Mouse (Mus musculus): ENCODE results near the gene Avl9. TPM values are rescaled to one million over a fixed set of nuclear protein-coding genes. Genes with fewer than 3 reads are reported as not detected.

Gene Avl9
- polyA plus RNA-seq, 1 experiment from 2014 or later: 12.9 TPM

GRCm38 (mm10) chr6:56797311-56798151 is 82.8 kb downstream of the Avl9 start, which contains the start of gene Kbtbd2:
TSS of gene Kbtbd2 (minus strand) at chr6:56797813.
- peak within 1 kb of the TSS; percentile 93 for H3K9ac ChIP-seq
- no peaks in the 10 kb centered on the region for H3K27me3 ChIP-seq (replicated peaks)
- H3K4me3 ChIP-seq (replicated peaks): peak within 1 kb of the TSS; percentile 93
- under 1% methylated on average over 97 of the region's 98 CpGs for WGBS
- no peaks in the 10 kb centered on the region for H3K36me3 ChIP-seq
- H3K4me2 ChIP-seq (replicated peaks): peak within 1 kb of the TSS; percentile 75
- no peaks in the 10 kb centered on the region for H3K9me3 ChIP-seq
- peaks cover 12% of the 10 kb centered on the region for H3K4me1 ChIP-seq (replicated peaks)
- peak within 1 kb of the TSS; percentile 100 for H3K27ac ChIP-seq
- peak; percentile 95 for ATAC-seq

DNA sequence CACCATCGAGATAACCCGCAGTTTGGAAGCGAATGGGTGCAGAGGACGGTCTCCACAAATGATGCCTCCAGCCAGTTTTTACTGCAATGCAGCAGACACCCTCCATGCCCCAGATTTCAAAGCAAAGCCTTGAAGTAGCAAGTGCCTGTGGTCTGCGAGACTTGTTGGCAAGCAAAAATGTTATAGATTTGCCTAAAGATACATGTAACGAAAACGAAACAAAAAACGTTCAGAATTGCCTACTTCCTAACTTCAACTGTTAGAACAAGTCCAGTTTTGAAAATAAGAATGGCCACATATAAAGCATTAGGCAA is 83.4 kb downstream of the Avl9 start:
- H3K9me3 ChIP-seq: no peaks in the 10 kb centered on the region
- peak overlapping the region; percentile 93 for H3K4me3 ChIP-seq (replicated peaks)
- no peak for ATAC-seq
- H3K27me3 ChIP-seq (replicated peaks): no peaks in the 10 kb centered on the region
- peaks cover 12% of the 10 kb centered on the region for H3K4me1 ChIP-seq (replicated peaks)
- peak overlapping the region; percentile 75 for H3K4me2 ChIP-seq (replicated peaks)
- 13% methylated on average over 8 of the region's 8 CpGs for WGBS
- H3K9ac ChIP-seq: peak overlapping the region; percentile 93
- H3K27ac ChIP-seq: peak overlapping the region; percentile 100
- H3K36me3 ChIP-seq: no peaks in the 10 kb centered on the region

- H3K9me3 ChIP-seq: no peaks in the 10 kb centered on the region
- no peaks in the 10 kb centered on the region for H3K36me3 ChIP-seq
- H3K4me3 ChIP-seq (replicated peaks): no peak overlapping the region
- 93% methylated on average over 4 of the region's 4 CpGs for WGBS
- no peaks in the 10 kb centered on the region for H3K27me3 ChIP-seq (replicated peaks)
- H3K9ac ChIP-seq: no peak overlapping the region
- ATAC-seq: no peak
- H3K27ac ChIP-seq: no peak overlapping the region
- no peaks in the 10 kb centered on the region for H3K4me1 ChIP-seq (replicated peaks)
- no peak overlapping the region for H3K4me2 ChIP-seq (replicated peaks)
Observed at GRCm38 (mm10) chr6:56805026-56805425, 90.3 kb downstream of the Avl9 start.

- Histone ChIP-seq H3K27ac (no peak overlapping the region), H3K4me1 (replicated peaks) (no peaks in the 10 kb centered on the region), H3K4me3 (replicated peaks) (no peak overlapping the region), H3K36me3 (no peaks in the 10 kb centered on the region), H3K9me3 (no peaks in the 10 kb centered on the region), H3K9ac (no peak overlapping the region), H3K4me2 (replicated peaks) (no peak overlapping the region), H3K27me3 (replicated peaks) (no peaks in the 10 kb centered on the region)
- WGBS: 62% methylated on average over 2 of the region's 2 CpGs
- ATAC-seq: no peak
Observed at GRCm38 (mm10) chr6:56806195-56806594, 91.5 kb downstream of the Avl9 start.

- no peak overlapping the region for H3K4me3 ChIP-seq (replicated peaks)
- H3K9ac ChIP-seq: no peak overlapping the region
- no peaks in the 10 kb centered on the region for H3K27me3 ChIP-seq (replicated peaks)
- ATAC-seq: peak; percentile 78
- no peaks in the 10 kb centered on the region for H3K4me1 ChIP-seq (replicated peaks)
- H3K4me2 ChIP-seq (replicated peaks): no peak overlapping the region
- WGBS: 9% methylated on average over 3 of the region's 3 CpGs
- no peaks in the 10 kb centered on the region for H3K9me3 ChIP-seq
- H3K36me3 ChIP-seq: no peaks in the 10 kb centered on the region
- H3K27ac ChIP-seq: no peak overlapping the region
Observed at GRCm38 (mm10) chr6:56808656-56809055, 94.0 kb downstream of the Avl9 start.

Other genes with a start within 250 kb of the Avl9 start
- 1.9 TPM in 2 replicates for gene Pde1c, start 145.8 kb upstream of the Avl9 start, polyA plus RNA-seq (2015; fragmentation: Nextera tagmentation; extraction: Ambion mirVana)
- gene Lsm5, start 10.2 kb upstream of the Avl9 start, polyA plus RNA-seq (2015; fragmentation: Nextera tagmentation; extraction: Ambion mirVana): 116 and 146 TPM in 2 replicates
- gene Kbtbd2, start 82.9 kb downstream of the Avl9 start, polyA plus RNA-seq (2015; fragmentation: Nextera tagmentation; extraction: Ambion mirVana): 20.9 and 23.5 TPM in 2 replicates
- 106 and 109 TPM in 2 replicates for gene Fkbp9, start 117.2 kb downstream of the Avl9 start, polyA plus RNA-seq (2015; fragmentation: Nextera tagmentation; extraction: Ambion mirVana)
- gene Nt5c3, start 209.0 kb downstream of the Avl9 start, polyA plus RNA-seq (2015; fragmentation: Nextera tagmentation; extraction: Ambion mirVana): 66.9 and 73.3 TPM in 2 replicates
- gene Vmn1r4, start 209.1 kb downstream of the Avl9 start, polyA plus RNA-seq (2015; fragmentation: Nextera tagmentation; extraction: Ambion mirVana): 0.32 and 0.49 TPM in 2 replicates